Mouse (Mus musculus): ENCODE data around the gene Hdhd5.

- TF ChIP-seq CTCF (IDR thresholded peaks at IDR 0.05; ENCODE audit: low read depth, low read length) (no peak), POLR2A (IDR thresholded peaks at IDR 0.05; ENCODE audit: borderline replicate concordance, low read depth, low read length) (no peak)
Measured at GRCm38 (mm10) chr6:120469268-120469667, 61.9 kb downstream of the Hdhd5 start.
